Mouse (Mus musculus) neural tube, embryonic 10.5 days (tissue): Measurements from ENCODE around the gene E030025P04Rik.

Source experiments
- DNase-seq: peaks from one replicate; pipeline ENCODE4 v3.0.0-alpha.2; 2017; ENCODE audit warnings: low spot score; ENCODE audit errors: extremely low spot score

E030025P04Rik gene

DNA sequence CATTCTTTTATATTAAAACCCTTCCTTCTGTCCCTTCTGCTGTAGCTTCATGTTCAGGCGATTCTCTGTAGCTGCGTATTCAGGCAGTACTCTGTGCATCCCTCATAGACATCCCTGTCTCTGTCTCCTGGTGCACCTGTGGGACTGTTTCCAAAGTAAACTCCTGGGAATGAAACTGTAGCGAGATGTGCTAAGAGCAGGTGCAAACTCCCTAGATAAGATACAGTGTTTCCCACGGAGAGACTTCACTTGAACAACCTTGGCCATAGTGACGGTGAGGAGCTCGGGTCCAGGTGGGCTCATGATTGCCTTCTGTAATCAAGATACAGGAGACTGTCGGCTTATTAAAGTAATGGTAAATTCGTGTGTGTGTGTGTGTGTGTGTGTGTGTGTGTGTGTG lies 41.5 kb downstream of the E030025P04Rik start:
- DNase-seq: no peak

DNA sequence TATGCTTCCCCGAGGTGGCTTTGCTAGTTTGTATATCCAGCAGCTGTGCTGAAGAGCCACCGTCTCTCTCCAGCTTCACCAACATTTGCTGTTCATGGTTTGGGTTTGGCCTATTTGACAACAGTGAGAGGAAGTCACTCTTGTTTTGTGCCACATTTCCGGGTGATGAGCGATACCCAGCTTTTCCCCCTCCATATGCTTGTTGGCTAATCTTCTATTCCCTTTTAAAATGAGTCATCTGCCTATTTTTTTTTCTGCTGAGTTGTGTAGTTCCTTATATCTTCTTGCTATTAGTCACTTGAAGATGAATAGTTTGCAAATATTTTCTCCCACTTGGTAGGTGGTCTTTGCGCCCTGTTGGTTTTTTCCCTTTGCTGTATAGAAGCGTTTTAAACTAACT lies 43.9 kb downstream of the E030025P04Rik start:
- no peak for DNase-seq

DNA sequence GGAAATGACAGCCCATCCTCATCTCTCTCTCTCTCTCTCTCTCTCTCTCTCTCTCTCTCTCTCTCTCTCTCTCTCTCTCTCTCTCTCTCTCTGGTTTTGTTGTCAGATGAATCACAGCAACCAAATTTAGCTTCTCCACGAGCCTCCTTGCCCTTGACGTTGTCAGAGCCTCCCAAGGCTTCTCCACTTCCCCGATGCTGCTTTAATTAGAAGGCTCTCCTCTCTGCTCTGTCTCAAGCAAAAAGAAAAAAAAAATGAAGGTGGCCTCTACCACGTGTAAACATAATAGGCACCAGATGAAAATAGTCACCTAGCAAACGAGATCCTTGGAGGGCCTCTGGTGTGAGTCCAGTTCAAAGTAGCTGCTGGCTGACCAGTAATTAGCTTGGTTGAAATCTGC lies 52.3 kb downstream of the E030025P04Rik start:
- no peak for DNase-seq
